Mouse (Mus musculus) cerebellum, adult 2 months (tissue): Measurements from ENCODE around the gene Rassf2.

Source experiments
- CTCF ChIP-seq: fragments of 200-500 bp; IDR thresholded peaks from 2 replicates; pipeline ENCODE4 v1.5.1; 2011; ENCODE audit warnings: low read depth, mild to moderate bottlenecking, control low read depth, low read length, moderate library complexity, borderline replicate concordance; ENCODE audit not compliant: insufficient read depth
- POLR2A ChIP-seq: fragments of 200-500 bp; IDR thresholded peaks from 2 replicates; pipeline ENCODE4 v1.6.1; 2011; ENCODE audit warnings: low read length, control low read depth, borderline replicate concordance; ENCODE audit not compliant: insufficient read depth

DNA sequence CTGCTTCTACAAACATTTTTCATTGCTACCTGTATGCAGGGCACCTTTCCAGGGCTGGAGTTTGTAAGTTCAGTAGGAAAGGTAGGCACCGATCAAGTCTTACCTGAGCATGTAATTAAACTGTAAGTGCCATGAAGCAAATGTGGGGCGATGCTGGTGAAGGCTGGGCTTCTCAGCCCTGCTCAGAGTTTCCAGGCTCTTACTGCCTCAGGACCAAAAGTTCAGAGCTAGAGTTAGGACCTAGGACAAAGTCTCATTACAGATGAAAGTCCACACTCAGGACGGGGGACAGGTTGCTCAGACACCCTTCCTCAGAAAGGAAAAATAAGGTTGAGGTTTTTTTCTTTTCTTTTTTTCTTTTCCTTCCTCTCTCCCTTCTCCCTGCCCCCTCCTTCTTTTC, 19.4 kb upstream of the Rassf2 start:
- TF ChIP-seq CTCF (no peak), POLR2A (no peak)
